Mouse (Mus musculus) layer of hippocampus, postnatal 25 days (tissue): Measurements from ENCODE around the gene Olfr703. TPM values are rescaled to one million over a fixed set of nuclear protein-coding genes. Genes with fewer than 3 reads are reported as not detected.

ENCODE experiments used
- DNase-seq, 2 experiments: peaks; one replicate each; pipeline ENCODE4 v3.0.0; 2022; ENCODE audit warnings: mixed read lengths in 2 of 2, low spot score in 1 of 2; ENCODE audit errors: extremely low spot score in 1 of 2
- total RNA-seq, 2 experiments: library from RNA; stranded (reverse); gene quantifications; 2 replicates each; pipeline ENCODE4 v1.2.3; 2021

Olfr703 gene
- total RNA-seq: not detected

DNA sequence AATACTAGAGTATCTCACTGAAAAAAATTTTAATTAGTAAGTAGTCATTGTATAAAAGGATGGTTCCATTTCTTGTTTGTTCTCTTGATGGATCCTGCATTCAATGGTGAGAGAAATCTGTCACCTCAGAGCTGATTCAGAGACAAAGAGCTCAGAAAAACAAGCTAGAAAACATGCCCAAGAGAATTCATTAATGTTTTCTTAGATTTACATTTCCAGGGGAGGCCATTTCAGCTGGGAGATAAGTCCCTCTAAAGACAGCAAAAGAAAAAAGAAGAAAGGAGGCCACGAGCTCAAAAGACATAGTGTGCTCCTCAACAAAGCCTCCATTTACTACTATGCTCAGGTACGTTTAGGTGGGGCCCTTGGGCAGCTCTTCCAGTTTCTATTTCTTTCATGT lies at the start of gene Olfr703:
Gene Olfr703 (plus strand): TSS at position 301 of the 400 bp plus-strand sequence.
- no peak for DNase-seq

DNA sequence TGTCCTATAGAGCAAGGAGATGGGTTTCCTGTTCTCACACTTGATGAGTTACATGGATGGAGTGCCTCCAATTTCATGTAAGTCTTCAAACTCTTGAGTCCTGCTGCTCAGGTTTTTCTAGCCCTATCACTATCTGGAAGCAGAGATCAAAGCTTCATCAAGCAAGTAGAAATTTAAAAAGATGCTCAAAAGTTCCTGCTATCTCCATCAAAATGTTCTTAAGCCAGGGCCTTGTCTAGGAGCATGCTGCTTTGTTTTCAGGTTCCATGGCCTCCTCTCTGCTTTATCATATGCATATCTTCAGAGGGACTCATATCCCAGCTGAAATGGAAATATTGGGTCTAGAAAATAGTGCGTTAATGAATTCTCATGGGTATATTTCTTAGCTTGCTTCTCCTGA lies 34.4 kb upstream of the Olfr703 start, which contains the start of gene Olfr700:
Gene Olfr700 (minus strand): TSS at position 101 of the 400 bp plus-strand sequence.
- no peak for DNase-seq

DNA sequence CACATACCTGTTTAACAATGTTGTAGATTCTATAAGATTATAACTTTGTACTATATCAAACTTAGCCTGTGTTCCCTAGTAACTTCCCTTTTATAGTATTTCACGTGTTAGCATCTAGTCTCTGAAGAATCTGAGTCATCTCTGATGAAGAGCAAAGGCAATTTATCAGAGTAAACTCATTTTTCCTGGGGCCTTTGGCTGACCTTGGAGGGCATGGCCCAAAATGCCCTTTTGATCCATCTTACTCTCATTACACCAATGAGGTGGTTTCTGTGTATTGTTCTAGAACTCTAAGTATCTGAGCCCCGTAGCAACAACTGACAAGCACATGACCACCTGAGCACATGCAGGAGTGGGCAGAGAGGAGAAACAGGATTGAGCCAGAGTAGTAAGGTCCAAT lies 29.3 kb upstream of the Olfr703 start, which contains the start of gene Olfr701:
Gene Olfr701 (plus strand): TSS at position 301 of the 400 bp plus-strand sequence.
- no peak for DNase-seq

DNA sequence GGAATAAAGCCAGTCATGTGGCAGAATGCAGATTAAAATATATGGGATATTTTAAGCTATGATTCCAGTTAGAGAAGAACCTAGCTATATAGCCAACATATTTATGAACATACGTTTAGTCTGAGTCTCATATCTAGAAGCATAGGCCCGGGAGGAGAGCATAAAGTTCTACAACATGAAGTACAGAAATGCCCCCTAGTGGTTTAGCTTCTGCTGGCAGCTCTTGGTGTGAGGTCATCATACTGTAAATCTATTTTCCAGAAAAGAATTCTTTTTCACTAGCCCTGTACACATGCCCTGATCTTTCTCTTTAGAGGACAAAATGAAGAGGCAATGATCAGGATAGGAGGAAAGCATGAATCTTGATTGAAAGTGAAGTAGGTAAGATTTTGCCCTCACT lies 27.4 kb upstream of the Olfr703 start:
- DNase-seq: no peak

DNA sequence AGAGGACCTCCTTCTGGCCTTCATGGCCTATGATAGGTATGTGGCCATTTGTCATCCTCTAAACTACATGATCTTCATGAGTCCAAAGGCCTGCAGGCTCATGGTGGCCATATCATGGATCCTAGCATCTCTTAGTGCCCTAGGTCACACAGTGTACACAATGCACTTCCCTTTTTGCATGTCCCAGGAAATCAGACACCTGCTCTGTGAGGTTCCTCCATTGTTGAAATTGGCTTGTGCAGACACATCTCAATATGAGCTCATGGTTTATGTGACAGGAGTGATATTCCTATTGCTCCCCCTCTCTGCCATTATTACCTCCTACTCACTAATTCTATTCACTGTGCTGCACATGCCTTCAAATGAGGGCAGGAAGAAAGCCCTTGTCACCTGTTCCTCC lies 24.7 kb upstream of the Olfr703 start:
- no peak for DNase-seq

DNA sequence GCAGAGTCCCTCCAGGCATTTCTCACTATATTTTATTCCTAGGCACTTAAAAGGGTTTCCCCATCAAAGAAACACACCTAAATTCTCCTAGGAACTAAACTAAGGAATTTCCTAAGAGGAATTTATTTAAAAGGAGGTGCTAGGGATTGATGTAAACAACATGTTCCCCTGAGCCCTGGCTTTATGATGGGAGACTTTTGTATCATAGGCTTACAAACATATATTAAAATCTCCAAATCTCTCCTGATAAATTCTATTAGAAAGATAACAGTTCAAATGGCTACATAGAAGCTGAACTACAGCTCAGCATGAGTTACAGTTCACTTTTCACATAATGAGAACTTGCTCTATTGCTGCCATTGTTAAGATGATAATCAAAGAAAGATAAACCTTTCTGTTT lies 9.4 kb upstream of the Olfr703 start, which contains the start of gene Olfr702:
Gene Olfr702 (minus strand): TSS at position 101 of the 400 bp plus-strand sequence.
- DNase-seq: no peak

DNA sequence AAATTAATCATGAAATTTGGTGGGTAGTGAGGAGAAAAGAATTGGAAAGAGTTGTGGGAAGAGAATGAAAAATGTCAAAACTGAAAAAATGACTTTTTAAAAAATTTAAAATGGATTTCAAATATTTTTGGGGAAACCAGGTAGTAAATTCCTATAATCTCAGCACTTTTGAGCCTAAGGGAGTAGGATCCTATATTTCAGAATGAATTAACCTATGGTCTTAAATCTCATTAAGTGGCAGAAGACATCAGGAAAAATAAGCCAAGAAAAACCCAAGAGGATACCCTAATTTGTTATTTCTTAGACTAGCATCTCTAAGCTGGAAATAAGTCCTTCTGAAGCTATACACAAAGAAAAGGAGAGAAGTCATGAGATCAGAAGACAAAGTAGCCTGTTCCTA lies 19.7 kb downstream of the Olfr703 start, which contains the start of gene Olfr704:
Gene Olfr704 (plus strand): TSS at position 301 of the 400 bp plus-strand sequence.
- DNase-seq: no peak

DNA sequence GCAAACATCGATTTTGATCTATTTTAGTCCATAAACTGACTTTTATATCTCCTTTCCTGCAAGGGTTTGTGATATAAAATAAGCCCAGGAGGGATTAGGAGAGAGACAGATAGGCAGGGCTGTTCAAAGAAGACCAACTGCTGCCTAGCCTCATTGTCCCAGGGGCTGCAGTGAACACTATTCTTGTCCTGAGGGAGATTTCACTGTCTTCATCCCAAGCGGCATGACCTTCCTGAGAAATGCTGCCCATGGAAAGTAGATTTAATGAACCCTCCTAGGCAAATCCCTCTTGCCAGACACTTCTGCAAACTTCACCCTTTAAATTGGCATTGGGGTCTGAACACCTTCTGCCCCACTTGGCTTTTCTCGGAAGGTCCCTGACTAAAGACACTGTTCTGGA lies 33.6 kb downstream of the Olfr703 start, which contains the start of gene Olfr705:
Gene Olfr705 (minus strand): TSS at position 101 of the 400 bp plus-strand sequence.
- DNase-seq: no peak

DNA sequence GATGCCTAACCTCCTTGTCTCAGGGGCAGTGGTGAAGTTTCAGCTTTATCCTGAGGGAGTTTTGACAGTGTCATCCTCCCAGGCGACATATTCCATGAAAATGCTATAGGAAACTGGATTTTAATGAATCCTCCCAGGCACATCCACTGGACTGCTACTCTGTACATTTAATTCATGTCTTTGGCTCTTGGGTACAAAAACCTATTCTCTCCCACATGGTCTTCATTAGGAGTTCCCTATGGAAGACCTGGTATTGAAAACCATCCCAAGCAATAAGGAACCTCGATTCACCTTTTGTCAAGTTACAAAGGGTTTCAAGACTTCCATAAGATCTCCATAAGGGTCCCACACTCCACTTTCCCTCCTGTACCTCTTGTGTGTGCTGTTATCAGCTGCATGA lies 44.9 kb downstream of the Olfr703 start, which contains the start of gene Olfr706:
Gene Olfr706 (minus strand): TSS at position 101 of the 400 bp plus-strand sequence.
- no peak for DNase-seq

Other genes with a start within 250 kb of the Olfr703 start
- not detected for gene Olfr693, start 162.8 kb upstream of the Olfr703 start, total RNA-seq
- gene Olfr694, start 151.5 kb upstream of the Olfr703 start, total RNA-seq: not detected
- not detected for gene Olfr695, start 127.0 kb upstream of the Olfr703 start, total RNA-seq
- not detected for gene Olfr697, start 100.9 kb upstream of the Olfr703 start, total RNA-seq
- not detected for gene Olfr698, start 88.0 kb upstream of the Olfr703 start, total RNA-seq
- gene Olfr699, start 50.2 kb upstream of the Olfr703 start, total RNA-seq: not detected
- not detected for gene Olfr700, start 34.5 kb upstream of the Olfr703 start, total RNA-seq
- gene Olfr701, start 29.2 kb upstream of the Olfr703 start, total RNA-seq: not detected
- gene Olfr702, start 9.5 kb upstream of the Olfr703 start, total RNA-seq: not detected
- gene Olfr704, start 19.8 kb downstream of the Olfr703 start, total RNA-seq: not detected
- not detected for gene Olfr705, start 33.5 kb downstream of the Olfr703 start, total RNA-seq
- not detected for gene Olfr706, start 44.8 kb downstream of the Olfr703 start, total RNA-seq
- gene Olfr707, start 57.9 kb downstream of the Olfr703 start, total RNA-seq: not detected
- gene Olfr1532-ps1, start 64.6 kb downstream of the Olfr703 start, total RNA-seq: not detected
- not detected for gene Olfr709-ps1, start 88.9 kb downstream of the Olfr703 start, total RNA-seq
- gene Olfr710, start 105.0 kb downstream of the Olfr703 start, total RNA-seq: not detected
- under 1 TPM; 0.07 to 0.10 TPM for gene Olfr6, start 120.6 kb downstream of the Olfr703 start, total RNA-seq
- gene Olfr711, start 132.1 kb downstream of the Olfr703 start, total RNA-seq: not detected
- not detected for gene Olfr2, start 162.7 kb downstream of the Olfr703 start, total RNA-seq
- gene Olfr713, start 187.8 kb downstream of the Olfr703 start, total RNA-seq: not detected
- not detected for gene Olfr714, start 227.6 kb downstream of the Olfr703 start, total RNA-seq
- gene Olfr17, start 249.9 kb downstream of the Olfr703 start, total RNA-seq: not detected